Mouse (Mus musculus) R1 (cell line): ENCODE measurements at regions not wholly inside any gene's neighbourhood (a gene's known extent, or its start where the extent isn't known, plus 50 kb on each side); places are given as distances from the start of the nearest gene placed in this dataset.

ENCODE experiments used
- DNase-seq: peaks from one replicate; pipeline ENCODE4 v3.0.0-alpha.2; 2018; ENCODE audit warnings: low read depth, low spot score

DNA sequence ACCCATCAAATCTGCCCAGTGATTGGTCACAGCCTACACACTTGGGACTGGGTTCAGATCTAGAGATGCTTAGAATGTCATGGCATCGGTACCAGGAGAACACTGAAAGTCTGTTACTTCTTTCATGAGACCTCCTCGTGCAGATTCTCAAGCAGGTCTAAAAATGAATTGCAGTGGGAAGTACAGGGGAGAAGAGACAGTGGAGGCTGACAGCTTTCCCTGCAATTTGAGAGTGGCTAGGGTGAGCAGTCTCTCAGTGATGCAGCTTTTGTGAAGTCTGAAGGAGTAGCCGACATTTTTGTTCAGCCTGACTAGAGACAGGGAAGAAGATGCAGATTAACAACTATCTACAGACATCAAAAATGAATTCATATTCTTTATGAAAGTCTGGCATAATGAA lies 112.5 kb downstream of the Fam198b start:
- no peak for DNase-seq

DNA sequence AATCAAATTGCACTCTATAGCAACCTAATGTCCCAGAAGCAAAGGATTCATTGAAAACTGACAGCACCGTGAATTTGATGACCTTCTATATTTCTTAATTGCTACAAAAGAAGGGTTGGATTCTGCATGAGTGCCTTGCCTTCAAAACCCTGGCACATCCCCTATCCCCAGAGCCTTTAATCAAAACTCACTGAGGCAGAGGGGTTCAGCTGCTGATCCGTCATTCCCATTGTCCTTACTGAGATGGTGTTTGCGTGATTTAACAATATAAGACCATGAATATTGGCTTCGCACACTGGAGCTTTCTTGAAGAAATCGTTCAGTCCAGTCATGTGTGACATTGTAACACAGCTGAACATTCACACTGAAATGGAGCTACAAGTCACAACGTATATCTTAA lies 118.0 kb downstream of the Fam198b start:
- DNase-seq: no peak

DNA sequence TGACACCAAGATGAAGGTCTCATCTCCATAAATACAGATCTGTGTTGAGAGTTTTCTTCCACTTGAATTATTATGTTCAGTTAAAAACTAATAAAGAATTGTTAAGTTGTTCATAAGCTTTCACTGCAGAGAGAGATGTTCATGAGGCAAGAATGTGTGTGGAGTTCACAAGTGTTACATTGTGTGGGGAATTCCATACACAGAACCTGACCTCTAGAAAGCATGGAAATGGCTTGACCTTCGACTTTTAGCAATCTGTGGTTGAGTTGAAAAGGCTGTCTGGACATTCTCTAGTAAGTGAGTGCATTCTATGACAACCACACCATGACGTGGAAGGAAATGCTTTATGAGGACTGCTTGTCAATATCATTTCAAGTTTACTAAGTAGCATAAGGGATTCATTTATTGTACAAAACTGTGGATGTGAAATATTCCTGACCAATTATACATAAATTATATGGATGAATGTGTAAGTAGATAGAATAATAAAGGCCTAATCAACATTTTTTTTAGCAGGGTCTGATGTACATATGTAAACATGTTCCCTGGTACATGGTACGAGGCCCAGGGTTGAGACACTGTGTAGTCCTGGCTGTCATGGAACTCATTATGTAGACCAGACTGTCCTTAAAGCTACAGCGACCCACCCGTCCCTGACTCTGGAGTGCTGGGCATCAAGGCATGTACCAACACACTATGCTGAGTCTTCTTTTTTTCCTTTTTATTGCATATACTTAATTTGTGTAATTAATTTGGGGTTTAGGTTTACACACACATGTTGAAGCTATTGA lies 119.2 kb downstream of the Fam198b start:
- no peak for DNase-seq

DNA sequence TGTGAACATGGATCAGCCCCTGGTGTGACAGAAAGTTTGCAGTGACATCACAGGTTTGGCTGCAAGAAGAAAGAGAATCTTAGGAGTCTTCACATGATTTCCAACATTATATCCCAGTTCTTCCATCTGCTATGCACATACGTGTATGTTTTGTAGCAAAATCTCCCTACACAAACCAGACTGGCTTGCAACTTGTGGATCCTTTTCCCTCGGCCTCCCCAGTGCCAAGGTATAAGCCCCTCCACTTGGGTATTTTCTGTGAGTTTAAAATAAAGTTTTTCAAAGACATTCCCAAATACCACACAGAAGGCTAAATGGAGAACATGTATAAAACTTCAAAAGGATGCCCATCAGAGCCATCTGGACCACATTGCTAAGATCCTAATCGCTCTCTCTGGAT lies 120.2 kb downstream of the Fam198b start:
- no peak for DNase-seq

DNA sequence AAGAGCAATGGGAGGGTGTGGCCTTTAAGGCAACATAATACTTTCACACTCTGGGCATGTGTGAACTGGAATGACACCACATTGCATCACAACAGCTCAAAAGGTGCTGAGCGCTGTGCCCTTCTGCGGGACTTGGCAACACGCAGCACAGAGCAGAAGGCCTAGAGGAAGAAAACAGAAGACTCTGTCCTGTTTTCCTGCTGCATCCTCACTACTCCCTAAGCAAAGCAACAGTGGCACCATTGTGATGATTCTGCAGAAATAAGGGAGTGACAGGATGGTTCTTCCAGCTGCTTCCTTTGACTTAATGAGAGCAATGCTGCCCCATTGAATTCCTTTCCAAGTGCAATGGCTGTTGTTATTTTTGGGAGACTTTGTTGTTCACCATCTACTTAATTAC lies 120.6 kb downstream of the Fam198b start:
- no peak for DNase-seq

DNA sequence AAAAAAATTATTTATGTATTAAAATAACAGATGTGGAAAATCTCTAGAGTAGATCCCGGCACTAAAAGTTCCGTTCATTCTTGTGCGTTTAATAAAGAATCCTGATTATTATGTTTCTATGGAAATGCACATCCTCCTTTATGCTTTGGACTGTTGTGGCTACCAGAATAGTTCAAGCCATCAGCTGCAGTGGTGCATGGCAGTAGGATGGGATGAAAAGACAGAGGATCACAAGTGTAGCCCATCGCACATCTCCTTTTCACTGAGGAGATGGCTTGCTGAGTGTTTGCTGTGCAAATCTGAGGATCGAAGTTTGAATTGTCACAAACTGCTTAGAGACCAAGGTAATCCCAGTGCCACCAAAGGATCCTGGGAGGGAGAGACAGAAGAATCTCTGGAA lies 121.0 kb downstream of the Fam198b start:
- DNase-seq: no peak

DNA sequence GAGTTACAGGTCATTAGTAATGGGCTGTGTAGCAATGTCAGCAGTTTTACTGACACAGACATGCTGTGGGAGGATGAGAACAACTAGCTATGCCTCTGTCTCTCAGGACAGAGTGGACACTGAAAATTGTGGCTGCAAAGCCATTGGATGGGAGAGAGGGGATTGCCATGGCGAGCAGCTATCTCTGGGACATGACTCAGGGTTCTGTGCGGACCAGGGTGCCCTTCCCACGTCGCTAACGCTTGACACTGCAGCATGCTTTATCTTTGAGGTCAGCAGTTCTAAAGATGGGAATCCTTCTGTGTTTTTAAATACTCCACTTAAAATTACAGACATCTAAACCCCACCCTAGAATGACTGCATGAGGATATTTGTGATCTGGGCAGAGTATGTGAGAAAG lies 121.9 kb downstream of the Fam198b start:
- no peak for DNase-seq

DNA sequence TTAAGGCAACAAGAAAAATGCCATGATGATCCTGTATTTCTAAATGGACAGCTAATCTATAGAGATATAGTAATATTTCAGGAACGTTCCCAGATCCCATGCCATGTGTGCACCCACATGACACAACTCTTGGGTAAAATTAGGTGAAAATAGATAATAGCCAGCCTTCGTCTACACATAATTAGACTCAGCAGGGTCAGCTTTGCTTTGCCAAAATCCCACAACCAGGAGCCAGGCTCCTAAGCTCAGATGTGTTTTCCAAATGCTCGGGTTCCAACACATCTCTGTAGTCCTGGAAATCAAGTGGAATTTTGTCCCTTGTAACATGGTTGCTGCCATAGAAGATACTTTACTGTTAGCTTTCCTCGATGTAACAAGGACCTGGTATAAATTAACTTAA lies 122.7 kb downstream of the Fam198b start:
- no peak for DNase-seq

DNA sequence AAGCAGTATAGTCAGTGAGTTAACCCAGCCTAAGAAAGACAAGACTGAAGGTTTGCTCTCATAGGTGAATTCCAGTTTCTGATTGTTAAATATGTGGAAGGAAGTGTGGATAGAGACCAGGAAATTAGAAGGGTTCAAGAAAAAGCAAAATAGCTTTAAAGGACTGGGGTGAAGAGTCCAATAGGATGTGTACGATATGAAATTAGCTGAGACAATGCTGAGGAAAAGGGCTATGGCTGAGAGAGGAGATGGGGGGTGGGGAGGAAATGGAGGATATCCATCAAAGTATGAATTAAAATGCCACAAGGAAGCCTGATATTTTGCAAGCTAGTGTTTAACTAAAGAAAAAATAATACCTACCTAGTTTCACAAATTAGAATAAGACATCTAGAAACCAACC lies 124.9 kb downstream of the Fam198b start:
- DNase-seq: no peak

DNA sequence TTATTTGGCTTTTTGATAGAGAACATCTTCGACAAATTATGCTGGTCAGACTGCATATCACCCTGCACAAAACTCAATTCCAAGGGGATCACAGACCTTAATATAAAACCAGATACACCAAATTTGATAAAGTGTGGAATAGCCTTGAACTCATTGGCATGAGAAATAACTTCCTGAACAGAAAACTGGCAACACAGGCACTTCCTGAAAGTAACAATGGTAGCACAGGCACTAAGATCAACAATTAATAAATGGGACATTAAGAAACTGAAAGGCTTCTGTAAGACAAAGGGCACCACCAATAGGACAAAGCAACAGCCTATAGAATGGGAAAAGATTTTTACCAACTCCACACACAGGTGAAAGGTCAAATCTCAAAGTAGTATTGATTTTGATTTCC lies 141.5 kb downstream of the Fam198b start:
- no peak for DNase-seq

DNA sequence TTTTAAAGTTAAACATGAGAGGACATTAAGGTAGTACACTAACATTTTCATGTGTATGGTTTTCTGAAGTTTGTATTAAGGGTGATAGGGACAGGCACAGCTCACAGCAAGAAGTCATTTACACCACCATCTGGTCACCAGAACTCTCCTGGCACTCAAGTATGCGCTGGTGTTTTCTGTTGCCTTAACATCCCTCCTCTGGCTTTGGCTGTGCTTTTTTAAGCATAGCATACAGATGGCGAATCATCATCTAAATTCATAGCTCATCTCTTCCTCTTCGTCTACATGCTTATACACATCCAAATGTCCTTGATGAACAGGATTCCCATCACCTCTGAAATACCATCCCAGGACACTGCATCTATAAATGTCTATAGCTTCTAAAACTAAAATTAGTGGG lies 148.7 kb downstream of the Fam198b start:
- no peak for DNase-seq

DNA sequence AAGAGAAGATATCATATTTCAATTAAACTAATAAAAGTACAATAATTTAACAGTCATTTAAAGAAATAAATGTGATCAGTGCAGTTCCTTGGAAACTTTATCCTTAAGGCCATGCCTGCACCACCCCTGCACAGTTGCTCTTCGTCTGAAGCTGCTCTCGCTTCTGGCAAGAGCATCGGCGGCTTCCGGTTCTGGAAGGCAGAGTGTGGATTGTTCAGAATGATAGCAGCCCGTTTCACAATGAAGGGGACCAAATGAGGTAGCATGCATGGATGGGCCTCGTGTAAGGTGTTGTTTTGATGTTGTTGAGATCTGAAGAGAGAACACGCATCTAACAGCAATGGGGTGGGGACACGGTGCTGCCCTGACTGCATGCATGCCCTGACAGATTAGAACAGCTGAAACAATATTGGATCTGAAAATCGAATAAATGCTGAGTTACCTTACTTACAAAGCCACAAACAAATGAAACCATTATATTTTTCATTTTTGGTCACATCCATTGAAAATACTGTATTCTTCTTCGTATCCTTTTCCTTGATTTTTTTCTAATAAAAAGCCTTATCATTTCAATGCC lies 154.3 kb downstream of the Fam198b start:
- DNase-seq: no peak

DNA sequence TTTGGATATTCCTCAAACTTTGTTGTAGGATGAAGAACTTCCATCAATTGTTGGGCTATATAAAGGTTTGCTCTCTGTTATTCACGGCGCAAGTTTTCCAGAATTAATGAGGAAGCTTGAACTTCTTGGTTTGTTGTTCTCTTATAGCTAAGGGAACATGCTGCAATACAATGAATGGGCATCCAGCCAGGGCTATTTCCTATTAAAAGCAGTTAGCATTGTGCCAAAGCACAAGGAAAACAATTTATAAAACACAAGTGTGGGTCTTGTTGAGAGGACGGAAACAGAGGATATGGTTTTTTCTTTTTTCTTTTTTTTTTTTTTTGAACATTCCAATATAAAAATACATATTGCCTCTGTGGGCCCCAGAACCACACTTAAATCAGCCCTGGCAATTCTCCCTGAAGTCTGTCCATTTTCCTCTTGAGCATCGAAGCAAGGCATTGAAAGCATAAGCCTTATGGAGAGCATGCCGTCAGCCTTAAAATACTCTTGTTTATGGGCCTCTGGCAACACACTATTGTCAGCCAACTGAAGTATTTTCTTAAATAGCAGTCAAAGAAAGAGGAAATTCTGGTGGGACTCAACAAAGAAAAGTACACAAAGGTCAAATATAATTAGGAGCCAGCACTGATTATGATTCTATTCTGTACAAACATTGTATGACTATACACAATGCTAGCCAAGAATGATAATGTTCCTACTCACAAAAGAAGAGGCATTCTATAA lies 158.6 kb downstream of the Fam198b start:
- no peak for DNase-seq

DNA sequence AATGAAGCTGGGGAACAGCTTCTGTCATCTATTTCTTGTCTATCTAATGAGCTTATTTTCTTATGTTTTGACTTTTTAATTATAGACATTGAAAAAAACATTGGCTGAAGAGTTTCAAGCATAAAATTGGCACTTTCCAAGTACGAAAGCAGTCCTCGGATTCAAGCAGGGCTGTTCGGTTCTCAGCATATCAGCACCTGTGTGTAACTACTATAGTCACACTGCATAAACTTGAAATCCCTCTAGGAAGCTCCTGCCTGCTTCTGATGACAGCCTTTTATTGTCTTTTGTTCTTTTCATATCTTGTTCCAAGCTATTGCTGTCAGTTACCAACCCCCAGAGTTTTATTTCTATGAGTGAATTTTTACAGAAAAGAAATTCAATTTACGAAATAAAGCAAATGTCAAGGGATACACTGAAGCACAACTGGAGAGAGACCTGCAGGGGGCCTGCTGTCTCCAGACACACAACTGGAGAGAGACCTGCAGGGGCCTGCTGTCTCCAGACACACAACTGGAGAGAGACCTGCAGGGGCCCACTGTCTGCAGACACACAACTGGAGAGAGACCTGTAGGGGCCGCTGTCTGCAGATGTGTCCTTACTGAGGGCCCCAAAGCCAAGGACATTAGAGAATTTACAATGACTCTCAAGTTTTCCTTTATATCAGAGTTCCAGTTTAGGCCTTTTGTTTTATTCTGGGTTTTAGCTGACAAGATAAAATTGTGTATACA lies 165.3 kb downstream of the Fam198b start:
- peak; percentile 29 for DNase-seq

DNA sequence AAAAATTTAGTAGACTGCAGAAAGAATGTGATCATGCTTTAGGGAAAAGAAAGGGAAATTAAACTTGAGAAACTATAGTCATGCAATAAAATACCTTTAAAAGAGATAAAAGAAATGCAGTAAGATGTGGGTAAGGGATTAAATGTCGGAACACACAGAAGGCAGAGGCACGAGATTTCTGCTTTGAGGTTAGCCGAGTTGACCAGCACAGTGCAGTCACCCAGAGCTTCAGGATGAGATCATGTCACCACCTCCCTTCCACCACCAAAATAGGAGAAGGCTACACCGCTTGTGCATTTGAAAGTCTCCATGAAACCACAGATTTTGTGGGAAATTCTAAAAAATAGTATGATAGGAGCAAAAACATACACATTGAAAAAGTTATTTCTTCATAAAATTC lies 166.6 kb downstream of the Fam198b start:
- no peak for DNase-seq

DNA sequence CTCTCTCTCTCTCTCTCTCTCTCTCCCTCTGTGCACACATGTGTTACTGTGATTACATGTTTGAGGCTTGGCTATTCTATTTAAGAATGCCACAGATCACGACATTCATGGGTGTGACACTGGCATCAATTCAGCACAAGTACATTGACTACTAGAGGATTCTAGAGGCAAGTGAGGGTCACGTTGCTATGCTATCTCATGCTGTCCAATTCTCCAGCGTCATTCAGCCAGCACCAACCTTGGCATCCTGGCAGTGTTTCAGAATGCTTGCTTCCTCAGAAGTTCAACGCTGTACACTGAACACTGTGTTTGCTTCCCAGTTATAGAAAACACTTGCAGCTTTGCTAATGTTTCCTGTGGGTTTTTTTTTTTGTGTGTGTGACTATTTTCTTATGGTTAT lies 167.6 kb downstream of the Fam198b start:
- no peak for DNase-seq

DNA sequence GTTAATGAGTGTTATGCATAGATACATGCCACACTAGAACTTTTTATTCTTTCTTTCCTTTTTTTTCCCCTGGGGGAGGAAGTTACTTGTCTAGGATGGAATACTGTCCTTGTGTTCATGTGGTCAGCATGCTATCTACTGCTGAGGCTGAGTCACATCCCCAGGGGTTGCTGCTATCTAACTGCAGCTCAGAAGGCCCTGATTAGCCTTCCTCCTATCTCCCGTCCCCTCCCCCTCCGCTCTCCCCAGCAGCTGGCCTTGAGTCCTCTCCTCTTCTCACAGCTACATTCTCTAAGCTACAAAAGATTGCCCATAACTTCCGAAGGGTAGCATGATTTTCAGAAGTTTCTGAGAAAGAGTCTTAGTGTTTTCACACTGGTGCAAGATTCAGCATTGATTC lies 168.5 kb downstream of the Fam198b start:
- DNase-seq: no peak

DNA sequence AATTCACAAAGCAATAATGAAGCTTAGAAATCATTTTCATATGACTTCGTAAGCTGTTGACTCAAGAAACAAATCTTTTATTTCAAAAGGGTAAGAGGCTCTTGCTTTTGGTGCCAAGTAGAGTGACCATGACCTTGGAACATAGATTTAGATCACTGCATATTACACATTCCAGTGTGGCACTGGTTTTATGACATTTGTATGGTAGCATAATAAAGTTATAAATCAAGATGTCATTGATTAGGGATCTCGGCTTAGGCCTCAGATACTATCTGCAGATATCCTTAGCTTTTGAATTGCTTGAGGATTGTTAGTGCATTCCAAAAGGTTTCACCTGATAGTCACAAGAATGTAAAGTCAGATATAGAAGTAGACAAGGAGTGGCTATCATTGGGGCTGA lies 169.1 kb downstream of the Fam198b start:
- no peak for DNase-seq

DNA sequence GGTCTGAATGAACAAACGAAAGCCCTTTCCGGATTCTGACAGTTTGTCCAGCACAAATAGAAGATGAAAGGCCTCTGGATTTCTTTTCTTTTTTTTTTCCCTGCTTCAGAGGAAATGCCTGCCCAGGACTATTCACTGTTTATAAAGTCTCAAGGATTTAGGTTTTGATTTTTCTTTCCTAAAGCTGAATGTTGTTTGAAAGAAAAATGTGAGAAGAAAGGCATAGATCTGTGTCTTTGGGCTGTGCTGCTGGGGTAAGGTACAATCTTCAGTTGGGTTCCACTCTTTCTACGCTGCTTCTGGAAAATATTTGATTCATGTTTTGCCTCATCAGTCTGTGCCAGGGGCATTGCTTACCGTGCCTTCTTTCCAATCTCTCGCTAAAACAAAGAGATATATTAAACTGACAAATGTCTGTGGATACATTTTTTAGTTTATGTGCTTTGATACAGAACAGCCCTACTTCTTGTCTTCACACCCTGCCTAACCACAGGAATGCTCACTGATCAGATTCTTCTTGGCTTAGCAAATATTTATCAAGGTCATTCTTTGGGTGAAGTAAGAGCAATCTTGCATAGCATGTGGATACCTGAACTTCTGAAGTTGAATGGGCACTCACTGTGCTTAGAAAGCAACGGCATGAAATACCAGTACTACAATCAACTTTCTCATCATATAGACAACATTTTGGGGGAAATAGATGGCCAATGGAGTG lies 172.5 kb downstream of the Fam198b start:
- no peak for DNase-seq

DNA sequence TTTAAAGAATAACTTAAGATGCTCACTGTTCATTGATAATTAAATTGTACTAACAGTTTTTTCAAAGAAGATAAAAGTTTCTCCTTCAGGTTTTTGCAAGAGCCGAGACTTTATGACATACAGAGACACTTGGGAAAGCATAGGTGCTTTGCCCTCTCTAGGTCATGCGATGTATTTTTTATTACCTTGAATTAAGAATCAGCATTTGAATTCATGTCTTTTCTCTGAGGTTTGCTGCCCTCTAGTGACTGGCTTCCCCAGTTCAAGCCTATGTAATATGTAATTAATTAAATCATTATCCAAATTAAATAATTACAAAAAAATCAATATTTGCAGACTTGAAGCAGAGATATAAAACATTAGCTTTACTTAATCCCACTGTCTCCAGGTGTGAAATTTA lies 174.4 kb downstream of the Fam198b start:
- peak; percentile 35 for DNase-seq

DNA sequence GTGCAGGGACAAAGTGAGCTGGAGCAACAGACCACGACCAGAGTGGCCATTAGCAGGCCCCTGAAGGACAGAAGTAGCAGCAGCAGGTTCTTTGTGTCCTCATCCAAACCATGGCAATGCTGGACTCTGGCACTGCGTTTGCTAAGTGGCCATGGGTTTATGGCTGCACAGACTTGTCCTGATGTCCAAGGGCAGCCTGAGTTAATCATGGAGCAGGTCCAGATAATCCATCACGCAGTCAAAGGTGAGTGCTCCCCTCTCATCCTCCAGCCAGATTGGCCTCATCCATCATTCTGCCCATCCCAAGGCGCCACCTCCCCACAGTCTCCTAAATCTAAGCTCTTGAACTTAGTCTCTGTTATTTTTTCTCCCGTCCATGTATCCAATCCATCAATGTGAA lies 186.4 kb downstream of the Fam198b start:
- no peak for DNase-seq
